Mouse (Mus musculus): ENCODE measurements around the gene Impdh1. TPM values are rescaled to one million over a fixed set of nuclear protein-coding genes. Genes with fewer than 3 reads are reported as not detected.
A peak's percentile ranks its signal among the peaks of the same experiment; 100 is the strongest.

Impdh1 gene
- polyA plus RNA-seq, 1 experiment: 217 TPM

GRCm38 (mm10) chr6:29195846-29196698 is 20.1 kb downstream of the Impdh1 start:
- no peak for DNase-seq
- no peak for TF ChIP-seq CTCF (IDR thresholded peaks at IDR 0.05; ENCODE audit: insufficient read depth, low read length)
- no peak for TF ChIP-seq POLR2A (IDR thresholded peaks at IDR 0.05; ENCODE audit: borderline replicate concordance, extremely low read depth, low read depth, low read length)
- WGBS: 81% methylated on average over 5 of the region's 5 CpGs
- Histone ChIP-seq H3K4me3 (replicated peaks; ENCODE audit: extremely low read depth, low read depth, low read length) (no peak overlapping the region), H3K4me1 (ENCODE audit: control insufficient read depth, insufficient read depth, low read length) (0 out of 2 replicates have a peak, but pooled peaks cover 6% of the 10 kb centered on the region)

GRCm38 (mm10) chr6:29195146-29195545 is 21.0 kb downstream of the Impdh1 start:
- DNase-seq: peak; percentile 1
- TF ChIP-seq CTCF (IDR thresholded peaks at IDR 0.05; ENCODE audit: insufficient read depth, low read length) (no peak), POLR2A (IDR thresholded peaks at IDR 0.05; ENCODE audit: borderline replicate concordance, extremely low read depth, low read depth, low read length) (no peak)
- WGBS: 83% methylated on average over 5 of the region's 5 CpGs
- Histone ChIP-seq H3K4me3 (replicated peaks; ENCODE audit: extremely low read depth, low read depth, low read length) (no peak overlapping the region), H3K4me1 (ENCODE audit: control insufficient read depth, insufficient read depth, low read length) (0 out of 2 replicates have a peak, but pooled peaks cover 6% of the 10 kb centered on the region)

- H3K4me1 ChIP-seq (ENCODE audit: control insufficient read depth, insufficient read depth, low read length): 0 out of 2 replicates have a peak, but pooled peaks cover 6% of the 10 kb centered on the region
- H3K4me3 ChIP-seq (replicated peaks; ENCODE audit: extremely low read depth, low read depth, low read length): peak overlapping the region; percentile 19
- 42% methylated on average over 15 of the region's 15 CpGs for WGBS
- peak; percentile 28 for DNase-seq
- TF ChIP-seq CTCF (IDR thresholded peaks at IDR 0.05; ENCODE audit: insufficient read depth, low read length) (no peak), POLR2A (IDR thresholded peaks at IDR 0.05; ENCODE audit: borderline replicate concordance, extremely low read depth, low read depth, low read length) (peak; percentile 46; the same call in 1 of the 2 replicates)
Measured at GRCm38 (mm10) chr6:29193961-29194750, 22.0 kb downstream of the Impdh1 start.

GRCm38 (mm10) chr6:29187936-29188335 is 28.2 kb downstream of the Impdh1 start:
- TF ChIP-seq POLR2A (IDR thresholded peaks at IDR 0.05; ENCODE audit: borderline replicate concordance, extremely low read depth, low read depth, low read length) (no peak), CTCF (IDR thresholded peaks at IDR 0.05; ENCODE audit: insufficient read depth, low read length) (no peak)
- 78% methylated on average over 1 of the region's 1 CpGs for WGBS
- H3K4me3 ChIP-seq (replicated peaks; ENCODE audit: extremely low read depth, low read depth, low read length): no peak overlapping the region
- DNase-seq: no peak
- no peaks in the 10 kb centered on the region for H3K4me1 ChIP-seq (ENCODE audit: control insufficient read depth, insufficient read depth, low read length)

GRCm38 (mm10) chr6:29179843-29180242 is 36.3 kb downstream of the Impdh1 start:
- 64% methylated on average over 8 of the region's 8 CpGs for WGBS
- TF ChIP-seq POLR2A (IDR thresholded peaks at IDR 0.05; ENCODE audit: borderline replicate concordance, extremely low read depth, low read depth, low read length): no peak
- TF ChIP-seq CTCF (IDR thresholded peaks at IDR 0.05; ENCODE audit: insufficient read depth, low read length): no peak
- Histone ChIP-seq H3K4me1 (ENCODE audit: control insufficient read depth, insufficient read depth, low read length) (no peaks in the 10 kb centered on the region), H3K4me3 (replicated peaks; ENCODE audit: extremely low read depth, low read depth, low read length) (no peak overlapping the region)
- DNase-seq: peak; percentile 2

GRCm38 (mm10) chr6:29178888-29179658 is 37.1 kb downstream of the Impdh1 start, which contains the start of gene Prrt4:
Gene Prrt4, minus strand, starts transcription at chr6:29179584.
- 2% methylated on average over 79 of the region's 79 CpGs for WGBS
- Histone ChIP-seq H3K4me1 (ENCODE audit: control insufficient read depth, insufficient read depth, low read length) (no peaks in the 10 kb centered on the region), H3K4me3 (replicated peaks; ENCODE audit: extremely low read depth, low read depth, low read length) (peak within 1 kb of the TSS; percentile 45)
- peak; percentile 48 for DNase-seq
- TF ChIP-seq POLR2A (IDR thresholded peaks at IDR 0.05; ENCODE audit: borderline replicate concordance, extremely low read depth, low read depth, low read length): no peak
- no peak for TF ChIP-seq CTCF (IDR thresholded peaks at IDR 0.05; ENCODE audit: insufficient read depth, low read length)

- DNase-seq: peak; percentile 2
- TF ChIP-seq CTCF (IDR thresholded peaks at IDR 0.05; ENCODE audit: insufficient read depth, low read length) (no peak), POLR2A (IDR thresholded peaks at IDR 0.05; ENCODE audit: borderline replicate concordance, extremely low read depth, low read depth, low read length) (no peak)
- Histone ChIP-seq H3K4me3 (replicated peaks; ENCODE audit: extremely low read depth, low read depth, low read length) (no peak overlapping the region), H3K4me1 (ENCODE audit: control insufficient read depth, insufficient read depth, low read length) (no peaks in the 10 kb centered on the region)
- 55% methylated on average over 17 of the region's 17 CpGs for WGBS
Measured at GRCm38 (mm10) chr6:29177901-29178879, 38.0 kb downstream of the Impdh1 start.

- H3K4me3 ChIP-seq (replicated peaks; ENCODE audit: extremely low read depth, low read depth, low read length): no peak overlapping the region
- no peak for TF ChIP-seq CTCF (IDR thresholded peaks at IDR 0.05; ENCODE audit: insufficient read depth, low read length)
- TF ChIP-seq POLR2A (IDR thresholded peaks at IDR 0.05; ENCODE audit: borderline replicate concordance, extremely low read depth, low read depth, low read length): no peak
- WGBS: 88% methylated on average over 3 of the region's 3 CpGs
- DNase-seq: no peak
- H3K4me1 ChIP-seq (ENCODE audit: control insufficient read depth, insufficient read depth, low read length): no peaks in the 10 kb centered on the region
Measured at GRCm38 (mm10) chr6:29175113-29175512, 41.1 kb downstream of the Impdh1 start.
